Mouse (Mus musculus) brain, adult 2 months (tissue): ENCODE measurements at regions not wholly inside any gene's neighbourhood (a gene's known extent, or its start where the extent isn't known, plus 50 kb on each side); places are given as distances from the start of the nearest gene placed in this dataset.
A peak's percentile ranks its signal among the peaks of the same experiment; 100 is the strongest.
"Not testable (repeated sequence)": the region's sequence is repeated elsewhere in the genome, so short reads cannot be mapped to it uniquely, and the experiment has no call there.

ENCODE experiments used
- DNase-seq: peaks from one replicate; pipeline ENCODE4 v3.0.0; 2011; ENCODE audit warnings: low read depth, low spot score

- DNase-seq: no peak
These were observed 157.6 kb downstream of the Gm906 start for GRCm38 (mm10) chr13:50092537-50092936.

DNA sequence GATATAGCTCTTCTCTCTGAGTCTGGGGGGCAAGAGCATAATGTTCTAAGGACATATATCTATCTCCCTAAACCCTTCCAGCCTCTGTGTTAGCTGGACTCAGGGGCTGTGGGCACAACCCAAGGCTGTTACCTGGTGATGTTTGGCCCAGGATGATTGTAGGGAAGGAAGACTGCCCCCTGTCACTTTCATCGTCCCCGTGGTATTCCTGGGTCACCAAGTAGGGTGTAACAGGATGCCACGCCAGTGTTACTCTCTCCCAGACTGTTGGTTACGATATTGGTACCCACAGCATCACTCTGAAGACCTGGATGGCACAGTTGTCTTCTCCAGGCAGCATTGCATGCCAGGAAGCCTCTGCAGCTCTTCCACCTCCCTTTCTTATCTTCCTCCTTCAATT lies 185.3 kb downstream of the Gm906 start:
- no peak for DNase-seq

- DNase-seq: not testable (repeated sequence)
These were observed 185.7 kb downstream of the Gm906 start for GRCm38 (mm10) chr13:50064365-50064764.

DNA sequence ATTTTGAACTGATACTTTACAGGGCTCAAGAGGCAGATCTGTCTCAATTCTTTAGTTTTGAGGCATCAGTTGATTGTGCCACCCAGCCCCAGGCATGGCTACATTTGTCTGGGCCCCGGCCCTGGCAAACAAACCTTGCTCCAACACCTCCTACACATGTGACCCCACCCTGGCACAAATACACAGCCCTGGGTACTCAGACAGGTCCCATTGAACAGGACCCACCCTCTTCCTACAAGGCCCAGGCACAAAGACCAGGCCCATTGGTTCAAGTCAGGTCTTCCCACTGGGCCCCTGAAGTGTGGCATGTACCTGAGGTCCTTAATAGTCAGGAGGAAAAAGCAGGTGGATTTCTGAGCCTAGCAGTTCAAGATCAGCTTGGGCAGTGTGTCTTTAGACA lies 190.4 kb downstream of the Gm906 start:
- DNase-seq: not testable (repeated sequence)

GRCm38 (mm10) chr13:50059054-50059453 lies 191.1 kb downstream of the Gm906 start:
- DNase-seq: not testable (repeated sequence)

GRCm38 (mm10) chr13:50051746-50052145 lies 198.4 kb downstream of the Gm906 start:
- not testable (repeated sequence) for DNase-seq

GRCm38 (mm10) chr13:50051110-50051509 lies 199.0 kb downstream of the Gm906 start:
- DNase-seq: not testable (repeated sequence)

- no peak for DNase-seq
These were observed 218.4 kb downstream of the Gm906 start for GRCm38 (mm10) chr13:50031757-50032156.

DNA sequence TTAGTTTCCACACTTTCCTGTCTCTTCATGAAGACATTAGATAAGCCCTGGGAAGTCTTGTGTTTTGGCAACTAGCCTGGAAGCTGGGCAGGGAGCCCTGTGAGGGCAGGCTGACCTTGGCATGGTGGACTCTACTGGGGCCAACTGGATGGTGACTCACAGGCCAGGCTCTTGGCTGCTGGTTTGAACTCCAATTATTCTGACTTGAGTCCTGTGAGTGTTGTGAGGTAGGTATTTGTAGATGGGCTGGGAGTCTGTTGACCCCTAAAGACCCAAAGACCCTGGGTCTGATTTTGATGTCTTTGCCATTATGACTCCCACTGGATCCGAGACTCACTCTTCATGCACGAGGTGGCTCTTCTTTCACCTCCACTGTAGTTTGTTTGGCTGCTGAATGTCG lies 208.9 kb upstream of the Gm30302 start:
- DNase-seq: not testable (repeated sequence)

DNA sequence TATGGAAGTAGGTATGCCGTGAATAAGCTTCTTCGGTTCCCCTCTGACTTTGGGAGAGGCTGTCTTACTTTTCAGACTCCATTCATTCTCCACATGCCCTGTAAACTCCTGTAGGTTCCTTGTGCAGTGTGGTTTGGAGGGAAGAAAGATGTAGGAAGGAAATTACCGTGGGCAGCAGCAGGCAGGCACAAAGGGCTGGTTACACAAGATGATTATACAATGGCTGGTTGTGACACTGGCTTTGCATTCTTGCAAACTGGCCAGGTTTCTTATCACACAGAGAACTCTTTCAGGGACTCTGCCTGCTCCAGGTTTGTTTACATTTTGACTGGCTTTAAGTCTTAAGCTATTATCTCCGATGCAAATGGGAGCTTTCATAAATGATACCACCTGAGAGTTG lies 167.3 kb upstream of the Gm30302 start:
- not testable (repeated sequence) for DNase-seq

DNA sequence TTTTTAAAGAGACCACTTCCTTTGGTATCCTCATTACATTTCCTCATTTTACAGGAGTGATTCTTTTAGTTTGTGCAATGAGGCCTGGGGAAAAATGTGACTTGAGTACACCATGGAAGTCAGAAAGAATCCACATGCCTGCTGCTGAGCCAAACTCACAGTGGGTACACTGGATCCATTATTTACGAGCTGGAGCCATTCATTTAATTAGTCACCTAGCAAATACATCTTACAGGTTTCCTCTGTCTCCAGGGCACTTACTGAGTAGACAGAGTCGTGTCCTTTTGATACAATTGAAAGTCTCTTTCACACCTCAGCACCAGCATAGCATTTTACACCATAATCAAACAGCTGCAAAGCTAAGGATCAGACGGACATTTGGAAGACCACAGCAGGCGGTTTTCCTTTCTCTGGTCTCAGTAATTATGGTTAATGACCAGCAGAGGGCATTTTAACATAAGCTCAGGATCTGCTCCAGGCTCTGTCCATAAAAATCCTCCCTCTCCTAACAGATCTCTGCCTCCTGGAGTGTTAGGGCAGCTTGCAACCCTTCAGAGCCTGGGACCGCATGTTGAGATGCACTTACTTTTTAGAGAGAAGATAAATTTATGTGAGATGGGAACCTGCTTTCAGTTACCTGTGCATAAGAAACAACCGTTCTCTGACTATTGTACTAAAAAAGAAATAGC lies 159.3 kb upstream of the Gm30302 start:
- DNase-seq: peak; percentile 37

GRCm38 (mm10) chr13:49915781-49916180 lies 117.0 kb upstream of the Gm30302 start:
- DNase-seq: no peak
